Mouse (Mus musculus) spleen, postnatal 10 days (tissue): Measurements from ENCODE around the gene Marf1.
"Not testable (repeated sequence)": the region's sequence is repeated elsewhere in the genome, so short reads cannot be mapped to it uniquely, and the experiment has no call there.

Experiments
- DNase-seq, 2 experiments: peaks; one replicate each; pipeline ENCODE4 v3.0.0; 2021 to 2022; ENCODE audit warnings: low spot score in 2 of 2

The Marf1 gene

DNA sequence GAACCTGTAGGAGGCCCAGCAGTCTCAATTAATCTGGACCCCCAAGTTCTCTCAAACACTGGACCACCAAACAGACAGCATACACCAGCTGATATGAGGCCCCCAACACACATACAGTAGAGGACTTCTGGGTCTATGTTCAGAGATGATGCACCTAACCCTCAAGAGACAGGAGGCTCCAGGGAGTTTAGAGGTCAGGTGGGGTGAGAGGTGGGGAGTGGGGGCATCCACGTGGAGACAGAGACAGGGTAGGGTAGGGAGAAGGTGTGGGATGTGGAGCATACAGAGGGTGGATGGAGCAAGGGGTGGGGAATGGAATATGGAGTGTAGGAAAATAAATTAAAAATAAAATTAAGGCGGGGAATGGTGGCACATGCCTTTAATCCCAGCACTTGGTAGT is 94.5 kb downstream of the Marf1 start:
- DNase-seq = not testable (repeated sequence)

DNA sequence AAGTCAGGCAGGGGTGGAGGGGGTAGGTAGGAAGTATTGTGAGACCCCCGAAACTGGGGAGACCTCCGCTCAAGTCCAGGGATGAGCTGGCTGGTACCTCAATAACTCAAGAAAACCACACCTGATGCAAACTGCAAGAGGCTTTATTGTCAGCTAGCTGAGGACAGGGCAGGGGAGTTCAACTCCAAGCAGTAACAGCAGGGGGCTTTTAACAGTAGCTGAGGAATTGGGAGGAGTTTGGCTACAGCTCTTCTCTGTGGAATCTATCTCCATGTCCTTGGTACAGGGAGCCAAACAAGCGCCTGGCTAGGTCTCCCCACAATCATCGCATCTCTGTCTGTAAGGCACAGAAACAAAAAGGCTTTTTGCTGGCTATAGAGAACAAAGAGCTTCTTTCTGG is 96.6 kb downstream of the Marf1 start:
- DNase-seq = not testable (repeated sequence)

DNA sequence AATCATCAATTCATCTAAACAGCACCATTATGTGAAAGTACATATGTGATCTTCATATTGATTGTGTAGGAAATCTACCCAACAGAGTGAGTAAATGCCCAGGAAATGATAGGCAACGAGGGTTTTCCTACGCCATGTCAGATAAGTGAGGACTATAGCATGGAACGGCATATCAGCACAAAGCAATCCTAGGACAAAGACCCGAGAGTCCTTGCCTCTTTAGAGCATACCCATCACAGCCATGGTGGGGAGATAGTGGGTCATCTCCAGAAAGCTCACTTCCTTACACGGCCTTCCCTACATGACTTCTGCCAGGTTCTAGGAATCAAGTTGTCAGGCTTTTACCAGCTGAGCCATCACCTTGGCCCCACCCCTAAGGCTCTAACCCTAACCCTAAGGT is 103.3 kb downstream of the Marf1 start:
- DNase-seq = no peak
